Mouse (Mus musculus) stomach, embryonic 16.5 days (tissue): ENCODE measurements at regions not wholly inside any gene's neighbourhood (a gene's known extent, or its start where the extent isn't known, plus 50 kb on each side); places are given as distances from the start of the nearest gene placed in this dataset.
A peak's percentile ranks its signal among the peaks of the same experiment; 100 is the strongest.

ENCODE experiments used
- ATAC-seq: fragments of 200-750 bp; cut with Nextera tagmentation; 2 replicates; pipeline ENCODE4 v1.8.0; 2017; ENCODE audit warnings: moderate number of reproducible peaks, moderate TSS enrichment; ENCODE audit not compliant: insufficient read depth, low FRiP score
- H3K27ac ChIP-seq: fragments of 300-500 bp; sonication (generic); 2 replicates; pipeline ENCODE4 v1.5.1; 2014; ENCODE audit warnings: low read length
- H3K27me3 ChIP-seq: fragments of 300-500 bp; sonication (generic); 2 replicates; pipeline ENCODE4 v1.6.1; 2014; ENCODE audit warnings: low read length, control low read depth, mixed read lengths; ENCODE audit not compliant: control insufficient read depth, insufficient read depth
- H3K36me3 ChIP-seq: fragments of 300-500 bp; sonication (generic); 2 replicates; pipeline ENCODE4 v1.6.1; 2014; ENCODE audit warnings: low read length; ENCODE audit not compliant: control insufficient read depth, insufficient read depth
- H3K4me1 ChIP-seq: fragments of 300-500 bp; sonication (generic); 2 replicates; pipeline ENCODE4 v1.6.1; 2014; ENCODE audit warnings: low read length, control low read depth, mixed read lengths; ENCODE audit not compliant: control insufficient read depth, insufficient read depth
- H3K4me2 ChIP-seq: fragments of 300-500 bp; sonication (generic); 2 replicates; pipeline ENCODE4 v1.6.1; 2014; ENCODE audit warnings: low read depth, low read length, mixed read lengths
- H3K4me3 ChIP-seq: fragments of 300-500 bp; sonication (generic); replicated peaks from 2 replicates; pipeline ENCODE4 v1.5.1; 2014; ENCODE audit warnings: mild to moderate bottlenecking, low read length
- H3K9ac ChIP-seq: fragments of 300-500 bp; sonication (generic); 2 replicates; pipeline ENCODE4 v1.6.1; 2014; ENCODE audit warnings: low read length
- H3K9me3 ChIP-seq: fragments of 300-500 bp; sonication (generic); replicated peaks from 2 replicates; pipeline ENCODE4 v1.6.1; 2016; ENCODE audit warnings: low read length, control low read depth; ENCODE audit not compliant: control insufficient read depth
- WGBS: fragments of 180-500 bp; shearing (Covaris S2); extraction: QIAGEN DNeasy Blood & Tissue Kit; methylation state at CpG from one replicate; pipeline ENCODE4 v1.1.7; 2014; 5-methylcytosine and 5-hydroxymethylcytosine counted together

GRCm38 (mm10) chr1:19918762-19919161 lies 699.1 kb downstream of the Pkhd1 start:
- Histone ChIP-seq H3K27ac (no peak overlapping the region), H3K36me3 (no peaks in the 10 kb centered on the region), H3K4me1 (no peaks in the 10 kb centered on the region), H3K4me2 (no peak overlapping the region), H3K27me3 (no peaks in the 10 kb centered on the region), H3K4me3 (no peak overlapping the region), H3K9ac (no peak overlapping the region), H3K9me3 (no peaks in the 10 kb centered on the region)
- WGBS = 80% methylated on average over 4 of the region's 4 CpGs
- no peak for ATAC-seq

- H3K36me3 ChIP-seq = no peaks in the 10 kb centered on the region
- H3K4me1 ChIP-seq = no peaks in the 10 kb centered on the region
- H3K27ac ChIP-seq = no peak overlapping the region
- no peaks in the 10 kb centered on the region for H3K9me3 ChIP-seq
- ATAC-seq = no peak
- no peak overlapping the region for H3K9ac ChIP-seq
- H3K27me3 ChIP-seq = no peaks in the 10 kb centered on the region
- no peak overlapping the region for H3K4me2 ChIP-seq
- 87% methylated on average over 1 of the region's 1 CpGs for WGBS
- H3K4me3 ChIP-seq = no peak overlapping the region
These were observed 690.7 kb downstream of the Pkhd1 start for GRCm38 (mm10) chr1:19927192-19927591.

GRCm38 (mm10) chr1:19927736-19928327 lies 690.0 kb downstream of the Pkhd1 start:
- no peak for ATAC-seq
- 51% methylated on average over 5 of the region's 5 CpGs for WGBS
- H3K27ac ChIP-seq = no peak overlapping the region
- no peaks in the 10 kb centered on the region for H3K27me3 ChIP-seq
- no peaks in the 10 kb centered on the region for H3K36me3 ChIP-seq
- no peaks in the 10 kb centered on the region for H3K4me1 ChIP-seq
- no peak overlapping the region for H3K4me3 ChIP-seq
- no peak overlapping the region for H3K4me2 ChIP-seq
- H3K9me3 ChIP-seq = no peaks in the 10 kb centered on the region
- no peak overlapping the region for H3K9ac ChIP-seq

- H3K4me1 ChIP-seq = no peaks in the 10 kb centered on the region
- H3K9me3 ChIP-seq = no peaks in the 10 kb centered on the region
- H3K36me3 ChIP-seq = no peaks in the 10 kb centered on the region
- H3K4me3 ChIP-seq = no peak overlapping the region
- no peak overlapping the region for H3K9ac ChIP-seq
- H3K27me3 ChIP-seq = no peaks in the 10 kb centered on the region
- H3K4me2 ChIP-seq = 0 out of 2 replicates have a peak overlapping the region, but pooled peaks have one; percentile 1
- ATAC-seq = no peak
- WGBS = 51% methylated on average over 7 of the region's 7 CpGs
- H3K27ac ChIP-seq = no peak overlapping the region
These were observed 666.7 kb downstream of the Pkhd1 start for GRCm38 (mm10) chr1:19951050-19951679.

GRCm38 (mm10) chr1:19951680-19952248 lies 666.1 kb downstream of the Pkhd1 start:
- WGBS = 64% methylated on average over 8 of the region's 8 CpGs
- H3K36me3 ChIP-seq = no peaks in the 10 kb centered on the region
- 0 out of 2 replicates have a peak overlapping the region, but pooled peaks have one; percentile 1 for H3K4me2 ChIP-seq
- no peaks in the 10 kb centered on the region for H3K27me3 ChIP-seq
- no peak overlapping the region for H3K9ac ChIP-seq
- H3K4me1 ChIP-seq = no peaks in the 10 kb centered on the region
- ATAC-seq = no peak
- no peak overlapping the region for H3K4me3 ChIP-seq
- no peak overlapping the region for H3K27ac ChIP-seq
- H3K9me3 ChIP-seq = no peaks in the 10 kb centered on the region

GRCm38 (mm10) chr1:19973364-19973763 lies 644.5 kb downstream of the Pkhd1 start:
- no peaks in the 10 kb centered on the region for H3K36me3 ChIP-seq
- no peak overlapping the region for H3K4me3 ChIP-seq
- H3K27me3 ChIP-seq = no peaks in the 10 kb centered on the region
- no peak overlapping the region for H3K9ac ChIP-seq
- H3K4me1 ChIP-seq = no peaks in the 10 kb centered on the region
- H3K4me2 ChIP-seq = no peak overlapping the region
- 36% methylated on average over 4 of the region's 4 CpGs for WGBS
- H3K27ac ChIP-seq = no peak overlapping the region
- H3K9me3 ChIP-seq = no peaks in the 10 kb centered on the region
- no peak for ATAC-seq

GRCm38 (mm10) chr1:19973981-19974380 lies 643.9 kb downstream of the Pkhd1 start:
- Histone ChIP-seq H3K4me3 (no peak overlapping the region), H3K4me1 (no peaks in the 10 kb centered on the region), H3K36me3 (no peaks in the 10 kb centered on the region), H3K27me3 (no peaks in the 10 kb centered on the region), H3K9ac (no peak overlapping the region), H3K27ac (no peak overlapping the region), H3K9me3 (no peaks in the 10 kb centered on the region), H3K4me2 (no peak overlapping the region)
- WGBS = 18% methylated on average over 2 of the region's 2 CpGs
- ATAC-seq = no peak

- ATAC-seq = no peak
- Histone ChIP-seq H3K27me3 (no peaks in the 10 kb centered on the region), H3K4me2 (no peak overlapping the region)
These were observed 642.4 kb downstream of the Pkhd1 start for GRCm38 (mm10) chr1:19975436-19975835.

GRCm38 (mm10) chr1:19981189-19981588 lies 636.7 kb downstream of the Pkhd1 start:
- Histone ChIP-seq H3K9me3 (no peaks in the 10 kb centered on the region), H3K27me3 (no peaks in the 10 kb centered on the region), H3K9ac (no peak overlapping the region), H3K4me3 (no peak overlapping the region), H3K36me3 (no peaks in the 10 kb centered on the region), H3K27ac (no peak overlapping the region), H3K4me1 (no peaks in the 10 kb centered on the region), H3K4me2 (no peak overlapping the region)
- ATAC-seq = no peak
- WGBS = 84% methylated on average over 1 of the region's 1 CpGs

More at GRCm38 (mm10) chr1:19975436-19975835, 642.4 kb downstream of the Pkhd1 start:
- no peak overlapping the region for H3K4me3 ChIP-seq
- H3K9ac ChIP-seq = no peak overlapping the region
- no peak overlapping the region for H3K27ac ChIP-seq
- no peaks in the 10 kb centered on the region for H3K36me3 ChIP-seq
- no peaks in the 10 kb centered on the region for H3K9me3 ChIP-seq
- H3K4me1 ChIP-seq = no peaks in the 10 kb centered on the region
